Mouse (Mus musculus): ENCODE data around the gene Cdh12. TPM values are rescaled to one million over a fixed set of nuclear protein-coding genes. Genes with fewer than 3 reads are reported as not detected.

Gene Cdh12
- not detected for total RNA-seq (2023)

GRCm38 (mm10) chr15:20448861-20449663, at the start of gene Cdh12:
TSS of gene Cdh12 (plus strand) at chr15:20449265.

GRCm38 (mm10) chr15:20666650-20667049, 217.6 kb downstream of the Cdh12 start, which contains the start of gene Acot10:
TSS of gene Acot10 (minus strand) at chr15:20666750.

Other genes starting within 250 kb of the Cdh12 start
- gene Acot10, start 217.5 kb downstream of the Cdh12 start, total RNA-seq (2023) = not detected